9 mouse cellular contexts compared by ENCODE assay signal in the genomic region with DNA sequence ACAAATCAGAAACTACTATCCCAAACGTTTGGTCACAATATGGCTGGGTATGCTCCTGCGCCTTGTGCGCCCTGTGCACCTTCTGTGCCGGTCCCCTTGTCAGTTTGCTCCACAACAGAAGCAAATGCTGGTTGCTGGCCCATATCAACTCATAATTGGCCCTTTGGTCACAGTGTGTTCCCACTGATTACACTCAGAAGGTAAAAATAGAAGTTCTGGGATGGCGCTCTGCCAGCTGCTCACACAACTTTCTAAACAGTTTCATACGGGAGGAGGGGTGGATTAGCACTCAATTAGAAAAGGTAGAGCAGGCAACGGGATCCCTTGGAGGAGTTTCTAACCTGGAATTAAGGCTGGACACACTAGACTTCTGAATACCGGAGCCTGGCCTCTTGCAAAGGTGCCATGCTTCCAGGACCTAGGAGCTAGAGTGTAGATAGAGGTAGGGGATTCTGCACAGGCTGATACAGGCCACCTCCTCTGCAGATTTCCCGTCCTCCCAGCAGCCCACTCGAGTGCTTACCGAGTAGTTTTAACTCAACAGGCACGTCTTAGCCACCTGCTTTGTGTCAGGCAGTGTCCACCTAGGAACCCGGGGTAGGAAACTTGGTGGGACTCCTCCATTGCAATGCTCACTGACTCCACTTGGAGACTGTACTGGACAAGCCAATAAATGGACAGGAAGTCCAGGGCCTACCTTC. TPM values are rescaled to one million over a fixed set of nuclear protein-coding genes. Genes with fewer than 3 reads are reported as not detected.
DNase-seq lines count a peak whose midpoint lies in the region; ATAC-seq lines count a peak whose summit lies in the region.
"Had no signal": no experiment of that assay in that cellular context is flagged by ENCODE, and none has a peak within 500 bp of the region (broad histone marks: within the 10 kb centered on the region; RNA-seq: fewer than 3 reads in every experiment).

No protein-coding gene starts in this region.

- H3K9me3 ChIP-seq in midbrain, embryonic 10.5 days (replicated peaks): no peaks in the 10 kb centered on the region
- H3K9me3 ChIP-seq in limb, embryonic 10.5 days (replicated peaks): no peaks in the 10 kb centered on the region
- H3K9me3 ChIP-seq: limb, embryonic 15.5 days had no signal

- DNase-seq in R1 (ENCODE audit: low read depth, low spot score): peak; percentile 9
- peak; percentile 77 to 78 for DNase-seq in heart, postnatal 36 days
- peak; percentile 89 for DNase-seq in lung, postnatal 25 days (ENCODE audit: low spot score)
- no peak for DNase-seq in midbrain, embryonic 10.5 days (ENCODE audit: low spot score)
- no peak for DNase-seq in limb, embryonic 10.5 days (ENCODE audit: low spot score)
- DNase-seq in cerebellum, postnatal 10 days: no peak
- no peak for DNase-seq in thymus, postnatal 36 days

- H3K27me3 ChIP-seq in midbrain, embryonic 10.5 days (ENCODE audit: low read depth, poor library complexity, severe bottlenecking): no peaks in the 10 kb centered on the region
- H3K27me3 ChIP-seq in limb, embryonic 10.5 days (ENCODE audit: low read depth, poor library complexity, severe bottlenecking): no peaks in the 10 kb centered on the region
- H3K27me3 ChIP-seq: limb, embryonic 15.5 days had no signal

- ATAC-seq in erythroid progenitor cell, adult 5-6 weeks (replicated peaks; ENCODE audit: low FRiP score, poor library complexity, severe bottlenecking): peak; percentile 93

- 90% methylated on average over 13 of the region's 13 CpGs for WGBS in midbrain, embryonic 10.5 days
- WGBS in limb, embryonic 10.5 days: 86% methylated on average over 13 of the region's 13 CpGs

- intact Hi-C loops in heart, postnatal 36 days (cut with DNase I): loop anchor here (2.0 kb wide), 2 partner anchors 16 kb away; a partner anchor contains a TSS

- H3K4me1 ChIP-seq in midbrain, embryonic 10.5 days: no peaks in the 10 kb centered on the region
- H3K4me1 ChIP-seq in limb, embryonic 10.5 days: no peaks in the 10 kb centered on the region

- H3K27ac ChIP-seq in midbrain, embryonic 10.5 days (replicated peaks): no peak overlapping the region
- H3K27ac ChIP-seq in limb, embryonic 10.5 days: no peak overlapping the region
- H3K27ac ChIP-seq: limb, embryonic 15.5 days had no signal

- no peak overlapping the region for H3K4me3 ChIP-seq in midbrain, embryonic 10.5 days
- no peak overlapping the region for H3K4me3 ChIP-seq in limb, embryonic 10.5 days
- H3K4me3 ChIP-seq: limb, embryonic 15.5 days had no signal

- H3K36me3 ChIP-seq in midbrain, embryonic 10.5 days: no peaks in the 10 kb centered on the region
- H3K36me3 ChIP-seq in limb, embryonic 10.5 days: no peaks in the 10 kb centered on the region
- H3K36me3 ChIP-seq: limb, embryonic 15.5 days had no signal

RNA-seq across cellular contexts. Expression of a gene that starts 16.4 kb away (rescaled TPM):
- total RNA-seq in erythroid progenitor cell, adult 5-6 weeks (2015; ENCODE audit: low replicate concordance): 18.4 and 39.4 TPM in 2 replicates
- total RNA-seq in erythroid progenitor cell, adult 5-6 weeks (2017; ENCODE audit: low replicate concordance): 10.5 and 15.8 TPM in 2 replicates
- total RNA-seq in heart, postnatal 36 days (2021): 10 to 100 TPM; 71.1 to 75.1 TPM
- polyA plus RNA-seq in midbrain, embryonic 10.5 days (2016; fragmentation: Nextera tagmentation; extraction: Ambion mirVana): 10.2 and 15.4 TPM in 2 replicates
- 11.2 and 13.3 TPM in 2 replicates for polyA plus RNA-seq in limb, embryonic 10.5 days (2016; fragmentation: Nextera tagmentation; extraction: Ambion mirVana)

RNA-seq across cellular contexts. Expression of a gene that starts 39.6 kb away (rescaled TPM):
- 0.72 and 16.8 TPM in 2 replicates for total RNA-seq in erythroid progenitor cell, adult 5-6 weeks (2015; ENCODE audit: low replicate concordance)
- total RNA-seq in erythroid progenitor cell, adult 5-6 weeks (2017; ENCODE audit: low replicate concordance): 5.1 and 8.6 TPM in 2 replicates
- total RNA-seq in heart, postnatal 36 days (2021): 10 to 100 TPM; 36.1 to 42.0 TPM
- polyA plus RNA-seq in midbrain, embryonic 10.5 days (2016; fragmentation: Nextera tagmentation; extraction: Ambion mirVana): 4.5 and 5.2 TPM in 2 replicates
- 4.1 and 7.5 TPM in 2 replicates for polyA plus RNA-seq in limb, embryonic 10.5 days (2016; fragmentation: Nextera tagmentation; extraction: Ambion mirVana)

Comparison
In these comparisons a context has a peak if more than half of its experiments do, and no peak if none do; other contexts are left out.
1. DNase-seq: peak in R1 (single experiment), heart, postnatal 36 days (2 of 2) and lung, postnatal 25 days (single experiment); none in midbrain, embryonic 10.5 days (single experiment), limb, embryonic 10.5 days (single experiment), cerebellum, postnatal 10 days (0 of 2) and thymus, postnatal 36 days (0 of 2).